Mouse (Mus musculus) heart, adult 11 months (tissue): ENCODE measurements around the gene Gigyf2.

ENCODE experiments used
- DNase-seq: peaks from one replicate; pipeline ENCODE4 v3.0.0; 2022

Gigyf2 gene

GRCm38 (mm10) chr1:87326742-87327163, at the start of gene Gigyf2:
TSS of gene Gigyf2 (plus strand) at chr1:87326998.
- peak; percentile 100 for DNase-seq

- no peak for DNase-seq
These were observed 46.5 kb upstream of the Gigyf2 start for GRCm38 (mm10) chr1:87280281-87280680.

- DNase-seq: no peak
These were observed 45.0 kb upstream of the Gigyf2 start for GRCm38 (mm10) chr1:87281599-87282412.

- no peak for DNase-seq
These were observed 44.4 kb upstream of the Gigyf2 start for GRCm38 (mm10) chr1:87282413-87282788.

- DNase-seq: no peak
These were observed 43.3 kb upstream of the Gigyf2 start for GRCm38 (mm10) chr1:87283410-87283960.

- no peak for DNase-seq
These were observed 39.7 kb upstream of the Gigyf2 start for GRCm38 (mm10) chr1:87287105-87287504.

- no peak for DNase-seq
These were observed 35.4 kb upstream of the Gigyf2 start for GRCm38 (mm10) chr1:87291416-87291815.

- DNase-seq: peak; percentile 94
These were observed 34.2 kb upstream of the Gigyf2 start for GRCm38 (mm10) chr1:87292420-87293190.

GRCm38 (mm10) chr1:87294063-87294710, 32.6 kb upstream of the Gigyf2 start:
- DNase-seq: no peak

- no peak for DNase-seq
These were observed 31.8 kb upstream of the Gigyf2 start for GRCm38 (mm10) chr1:87294951-87295350.

GRCm38 (mm10) chr1:87297346-87297925, 29.4 kb upstream of the Gigyf2 start:
- DNase-seq: no peak

- DNase-seq: no peak
These were observed 26.2 kb upstream of the Gigyf2 start for GRCm38 (mm10) chr1:87300360-87301286.

- no peak for DNase-seq
These were observed 24.8 kb upstream of the Gigyf2 start for GRCm38 (mm10) chr1:87301971-87302370.

GRCm38 (mm10) chr1:87308952-87309351, 17.8 kb upstream of the Gigyf2 start:
- no peak for DNase-seq

- no peak for DNase-seq
These were observed 17.2 kb upstream of the Gigyf2 start for GRCm38 (mm10) chr1:87309621-87310020.

- peak; percentile 57 for DNase-seq
These were observed 14.1 kb upstream of the Gigyf2 start for GRCm38 (mm10) chr1:87312681-87313080.

- peak; percentile 55 for DNase-seq
These were observed 13.7 kb upstream of the Gigyf2 start for GRCm38 (mm10) chr1:87313116-87313515.

- peak; percentile 59 for DNase-seq
These were observed 12.8 kb upstream of the Gigyf2 start for GRCm38 (mm10) chr1:87313843-87314570.

GRCm38 (mm10) chr1:87315431-87315830, 11.4 kb upstream of the Gigyf2 start:
- DNase-seq: peak; percentile 73

- peak; percentile 56 for DNase-seq
These were observed 10.9 kb upstream of the Gigyf2 start for GRCm38 (mm10) chr1:87315894-87316293.

- peak; percentile 84 for DNase-seq
These were observed 10.1 kb upstream of the Gigyf2 start for GRCm38 (mm10) chr1:87316672-87317071.
